Mouse (Mus musculus): Measurements from ENCODE around the gene Hoxb6. TPM values are rescaled to one million over a fixed set of nuclear protein-coding genes. Genes with fewer than 3 reads are reported as not detected.

The Hoxb6 gene
- polyA plus RNA-seq, 1 experiment from 2014 or later = 0.90 TPM

DNA sequence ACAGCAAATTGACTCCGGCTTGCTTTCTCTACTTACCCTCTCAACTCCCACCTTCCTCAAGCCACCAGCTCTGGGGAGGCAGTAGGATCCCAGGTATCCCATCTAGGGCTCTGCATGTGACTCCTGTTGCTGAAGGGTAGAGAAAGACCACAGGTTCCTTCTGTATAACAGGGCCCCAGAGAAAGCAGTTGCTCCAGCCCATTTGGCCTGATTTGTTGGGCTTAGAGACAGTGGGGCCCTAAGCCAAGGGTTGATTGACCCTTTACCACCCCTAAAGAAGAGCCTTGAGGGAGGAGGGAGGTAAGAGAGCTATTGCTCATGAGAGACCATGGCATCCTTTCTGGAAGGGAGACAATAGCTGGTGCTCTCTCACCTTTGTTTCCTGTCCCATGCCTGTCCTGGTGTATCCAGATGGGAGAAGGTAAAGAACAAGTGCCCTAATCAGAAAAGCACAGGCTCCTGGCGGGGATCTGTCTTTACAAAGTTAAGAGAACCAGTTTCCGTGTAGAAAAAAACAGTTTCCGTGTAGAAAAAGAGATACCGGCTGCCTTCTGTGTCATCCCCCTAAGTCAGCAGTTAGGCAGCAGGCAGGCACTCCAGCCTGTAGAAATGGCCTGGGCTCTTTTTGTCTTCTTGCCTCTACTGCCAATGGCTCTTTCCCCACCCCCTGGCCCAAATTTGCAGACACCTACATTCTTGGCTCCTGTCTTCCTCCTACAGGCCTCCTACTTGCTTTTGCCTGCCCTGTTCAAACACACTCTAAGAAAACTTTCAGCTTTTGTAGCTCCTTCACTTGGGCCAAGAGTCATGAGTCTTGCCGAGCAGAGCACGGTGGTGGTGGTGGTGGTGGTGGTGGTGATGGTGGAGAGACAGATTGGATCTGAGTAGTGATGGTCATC, 46.9 kb downstream of the Hoxb6 start:
- H3K27me3 ChIP-seq (ENCODE audit: control insufficient read depth, insufficient read depth, low read length) = peaks cover 96% of the 10 kb centered on the region
- no peak overlapping the region for H3K27ac ChIP-seq (ENCODE audit: low read depth, low read length)
- ATAC-seq (replicated peaks; ENCODE audit: insufficient number of reproducible peaks, low FRiP score, low TSS enrichment) = no peak
- H3K4me1 ChIP-seq (ENCODE audit: control insufficient read depth, insufficient read depth, low read length) = peaks cover 5% of the 10 kb centered on the region; the same call in 1 of the 2 replicates
- 29% methylated on average over 7 of the region's 7 CpGs for WGBS (ENCODE audit: insufficient replicate concordance)
- H3K4me2 ChIP-seq = no peak overlapping the region; the same call in 1 of the 2 replicates
- H3K4me3 ChIP-seq (ENCODE audit: low read depth, low read length) = no peak overlapping the region
- H3K9ac ChIP-seq (ENCODE audit: low read depth, low read length) = no peak overlapping the region
- no peaks in the 10 kb centered on the region for H3K36me3 ChIP-seq (ENCODE audit: control insufficient read depth, insufficient read depth, low read length)
- no peaks in the 10 kb centered on the region for H3K9me3 ChIP-seq (replicated peaks; ENCODE audit: control insufficient read depth, low read length)

DNA sequence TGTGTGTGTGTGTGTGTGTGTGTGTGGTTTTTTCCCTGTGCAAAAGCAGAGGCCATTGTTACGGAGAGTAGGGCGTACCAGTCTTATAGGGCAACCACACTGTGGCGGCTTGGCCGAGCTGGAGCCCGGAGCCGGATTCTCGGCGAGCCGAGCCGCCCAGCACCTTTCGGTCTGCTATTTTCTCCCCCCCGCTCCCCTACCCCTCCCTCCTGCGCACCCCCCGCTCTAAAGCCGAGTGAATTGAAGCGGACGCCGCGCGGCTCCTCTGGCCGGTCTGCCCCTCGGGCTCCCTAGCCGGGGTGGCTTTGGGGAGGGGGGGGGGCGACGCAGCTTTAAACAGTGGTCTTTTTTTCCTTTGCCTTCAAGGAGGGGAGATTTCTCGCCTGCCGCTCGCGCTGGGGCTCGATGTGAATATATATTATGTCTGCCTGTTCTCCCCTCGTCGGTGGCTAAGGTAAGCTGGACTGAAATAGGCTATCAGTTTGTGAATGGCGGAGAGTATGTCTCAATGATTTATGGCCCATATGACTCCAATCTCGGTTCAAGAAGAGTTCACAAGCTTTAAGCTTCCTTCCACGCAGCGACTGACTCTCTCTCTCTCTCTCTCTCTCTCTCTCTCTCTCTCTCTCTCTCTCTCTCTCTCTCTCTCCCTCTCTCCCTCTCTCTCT, 48.6 kb downstream of the Hoxb6 start:
- peak overlapping the region; percentile 45 for H3K4me3 ChIP-seq (ENCODE audit: low read depth, low read length)
- H3K4me1 ChIP-seq (ENCODE audit: control insufficient read depth, insufficient read depth, low read length) = peaks cover 8% of the 10 kb centered on the region
- H3K4me2 ChIP-seq = peak overlapping the region; percentile 63
- peak overlapping the region; percentile 69 for H3K9ac ChIP-seq (ENCODE audit: low read depth, low read length)
- no peaks in the 10 kb centered on the region for H3K9me3 ChIP-seq (replicated peaks; ENCODE audit: control insufficient read depth, low read length)
- peak overlapping the region; percentile 79 for H3K27ac ChIP-seq (ENCODE audit: low read depth, low read length)
- H3K27me3 ChIP-seq (ENCODE audit: control insufficient read depth, insufficient read depth, low read length) = peaks cover 96% of the 10 kb centered on the region
- ATAC-seq (replicated peaks; ENCODE audit: insufficient number of reproducible peaks, low FRiP score, low TSS enrichment) = 0 out of 2 replicates have a peak, but pooled peaks have one; percentile 19
- H3K36me3 ChIP-seq (ENCODE audit: control insufficient read depth, insufficient read depth, low read length) = no peaks in the 10 kb centered on the region
- under 1% methylated on average over 31 of the region's 36 CpGs for WGBS (ENCODE audit: insufficient replicate concordance)

DNA sequence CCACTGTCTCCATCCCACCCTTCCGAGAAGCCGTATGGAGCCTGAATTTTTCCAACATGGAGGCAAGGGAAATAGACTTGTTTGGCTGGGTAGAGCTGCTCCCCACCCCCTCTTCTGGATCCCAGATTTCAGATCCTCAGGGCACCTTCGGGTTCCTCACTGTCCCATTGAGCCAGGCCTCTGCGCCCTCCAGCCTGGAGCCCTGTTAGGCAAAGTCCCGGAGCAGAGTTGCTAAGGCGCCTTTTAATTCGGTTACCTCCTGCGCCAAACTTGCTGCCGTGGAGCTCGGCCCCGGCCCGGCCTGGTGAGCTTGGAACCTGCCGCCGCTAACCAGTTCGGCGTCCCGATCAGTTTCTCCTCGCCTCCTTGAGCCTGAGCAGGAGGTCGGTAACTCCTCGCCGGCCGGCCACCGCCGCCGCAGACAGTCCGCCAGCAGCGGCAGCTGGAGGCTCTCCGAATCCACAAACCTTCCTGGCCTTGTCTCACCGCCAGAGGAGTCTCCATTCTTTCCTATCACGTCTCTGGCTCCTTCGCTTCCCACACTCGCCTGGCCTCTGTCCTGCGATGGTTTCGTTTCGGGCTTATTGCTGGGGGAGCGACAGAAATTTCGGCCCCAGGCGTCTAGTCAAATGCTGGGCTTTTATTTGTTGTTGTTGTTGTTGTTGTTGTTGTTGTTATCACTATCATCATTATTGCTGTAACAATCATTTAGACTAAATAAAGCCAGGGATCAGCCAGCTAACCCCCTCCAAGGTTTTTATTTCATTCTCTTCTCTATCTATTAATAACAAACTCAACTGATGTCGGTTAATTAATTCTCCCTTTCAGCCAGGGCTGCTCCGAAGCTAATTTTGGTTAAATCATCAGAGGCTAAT, 49.7 kb downstream of the Hoxb6 start:
- peak overlapping the region; percentile 63 for H3K4me2 ChIP-seq
- H3K9ac ChIP-seq (ENCODE audit: low read depth, low read length) = peak overlapping the region; percentile 72
- H3K36me3 ChIP-seq (ENCODE audit: control insufficient read depth, insufficient read depth, low read length) = no peaks in the 10 kb centered on the region
- no peaks in the 10 kb centered on the region for H3K9me3 ChIP-seq (replicated peaks; ENCODE audit: control insufficient read depth, low read length)
- H3K4me1 ChIP-seq (ENCODE audit: control insufficient read depth, insufficient read depth, low read length) = peaks cover 11% of the 10 kb centered on the region
- peak overlapping the region; percentile 45 for H3K4me3 ChIP-seq (ENCODE audit: low read depth, low read length)
- no peak for ATAC-seq (replicated peaks; ENCODE audit: insufficient number of reproducible peaks, low FRiP score, low TSS enrichment)
- H3K27ac ChIP-seq (ENCODE audit: low read depth, low read length) = peak overlapping the region; percentile 70
- peaks cover 96% of the 10 kb centered on the region for H3K27me3 ChIP-seq (ENCODE audit: control insufficient read depth, insufficient read depth, low read length)
- under 1% methylated on average over 40 of the region's 40 CpGs for WGBS (ENCODE audit: insufficient replicate concordance)

DNA sequence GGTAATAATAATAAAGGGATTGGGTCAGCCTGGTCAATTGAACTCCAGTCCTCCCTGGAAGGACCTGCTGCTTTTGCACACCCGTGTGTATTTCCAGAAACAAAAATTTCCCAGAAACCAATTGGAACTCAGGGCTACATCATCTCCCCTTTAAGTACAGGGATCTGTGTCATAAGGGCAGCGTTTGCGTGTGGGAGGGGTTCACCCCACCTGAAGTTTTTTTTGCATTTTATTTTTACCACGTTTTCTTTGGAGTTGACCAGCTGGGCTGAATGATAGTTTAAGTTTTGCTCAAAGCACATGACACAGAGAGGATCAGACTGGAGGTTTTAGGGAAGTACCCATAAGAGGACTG, 50.3 kb downstream of the Hoxb6 start:
- no peaks in the 10 kb centered on the region for H3K36me3 ChIP-seq (ENCODE audit: control insufficient read depth, insufficient read depth, low read length)
- peaks cover 11% of the 10 kb centered on the region for H3K4me1 ChIP-seq (ENCODE audit: control insufficient read depth, insufficient read depth, low read length)
- ATAC-seq (replicated peaks; ENCODE audit: insufficient number of reproducible peaks, low FRiP score, low TSS enrichment) = no peak
- H3K27me3 ChIP-seq (ENCODE audit: control insufficient read depth, insufficient read depth, low read length) = peaks cover 94% of the 10 kb centered on the region
- no peak overlapping the region for H3K9ac ChIP-seq (ENCODE audit: low read depth, low read length)
- H3K27ac ChIP-seq (ENCODE audit: low read depth, low read length) = peak overlapping the region; percentile 70; the same call in 1 of the 2 replicates
- H3K4me3 ChIP-seq (ENCODE audit: low read depth, low read length) = no peak overlapping the region
- WGBS (ENCODE audit: insufficient replicate concordance) = 9% methylated on average over 4 of the region's 4 CpGs
- H3K4me2 ChIP-seq = peak overlapping the region; percentile 63; the same call in 1 of the 2 replicates
- no peaks in the 10 kb centered on the region for H3K9me3 ChIP-seq (replicated peaks; ENCODE audit: control insufficient read depth, low read length)

DNA sequence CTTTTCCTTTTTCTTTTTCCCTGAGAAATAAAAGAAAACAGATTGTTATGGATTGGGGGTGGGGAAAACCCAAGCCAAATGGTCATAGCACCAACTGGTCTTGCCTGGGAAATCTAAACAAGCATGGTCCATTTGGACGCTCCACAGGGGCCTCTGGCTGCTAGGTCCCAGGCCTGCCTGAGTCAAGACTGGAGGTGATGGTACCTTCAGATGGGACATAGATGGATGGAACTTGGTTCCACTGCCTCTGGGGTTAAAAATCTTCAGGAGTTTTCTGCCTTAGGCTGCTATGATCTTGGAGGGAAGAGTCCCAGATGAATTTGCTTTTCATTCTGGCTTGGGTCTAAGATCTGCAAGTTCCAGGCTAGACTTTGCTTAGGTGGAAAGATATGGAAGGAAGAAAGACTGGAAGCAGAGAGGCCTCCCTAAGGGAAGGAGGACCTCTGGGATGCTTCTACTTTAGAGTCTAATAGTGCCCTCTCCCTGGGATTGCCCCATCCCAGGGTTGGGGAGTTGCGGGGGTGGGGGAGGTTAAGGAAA, 51.0 kb downstream of the Hoxb6 start:
- WGBS (ENCODE audit: insufficient replicate concordance) = 40% methylated on average over 2 of the region's 2 CpGs
- Histone ChIP-seq H3K4me1 (ENCODE audit: control insufficient read depth, insufficient read depth, low read length) (peaks cover 11% of the 10 kb centered on the region), H3K27ac (ENCODE audit: low read depth, low read length) (no peak overlapping the region), H3K36me3 (ENCODE audit: control insufficient read depth, insufficient read depth, low read length) (no peaks in the 10 kb centered on the region), H3K9ac (ENCODE audit: low read depth, low read length) (no peak overlapping the region), H3K27me3 (ENCODE audit: control insufficient read depth, insufficient read depth, low read length) (peaks cover 92% of the 10 kb centered on the region), H3K4me2 (no peak overlapping the region; the same call in 1 of the 2 replicates), H3K4me3 (ENCODE audit: low read depth, low read length) (no peak overlapping the region), H3K9me3 (replicated peaks; ENCODE audit: control insufficient read depth, low read length) (no peaks in the 10 kb centered on the region)
- no peak for ATAC-seq (replicated peaks; ENCODE audit: insufficient number of reproducible peaks, low FRiP score, low TSS enrichment)

DNA sequence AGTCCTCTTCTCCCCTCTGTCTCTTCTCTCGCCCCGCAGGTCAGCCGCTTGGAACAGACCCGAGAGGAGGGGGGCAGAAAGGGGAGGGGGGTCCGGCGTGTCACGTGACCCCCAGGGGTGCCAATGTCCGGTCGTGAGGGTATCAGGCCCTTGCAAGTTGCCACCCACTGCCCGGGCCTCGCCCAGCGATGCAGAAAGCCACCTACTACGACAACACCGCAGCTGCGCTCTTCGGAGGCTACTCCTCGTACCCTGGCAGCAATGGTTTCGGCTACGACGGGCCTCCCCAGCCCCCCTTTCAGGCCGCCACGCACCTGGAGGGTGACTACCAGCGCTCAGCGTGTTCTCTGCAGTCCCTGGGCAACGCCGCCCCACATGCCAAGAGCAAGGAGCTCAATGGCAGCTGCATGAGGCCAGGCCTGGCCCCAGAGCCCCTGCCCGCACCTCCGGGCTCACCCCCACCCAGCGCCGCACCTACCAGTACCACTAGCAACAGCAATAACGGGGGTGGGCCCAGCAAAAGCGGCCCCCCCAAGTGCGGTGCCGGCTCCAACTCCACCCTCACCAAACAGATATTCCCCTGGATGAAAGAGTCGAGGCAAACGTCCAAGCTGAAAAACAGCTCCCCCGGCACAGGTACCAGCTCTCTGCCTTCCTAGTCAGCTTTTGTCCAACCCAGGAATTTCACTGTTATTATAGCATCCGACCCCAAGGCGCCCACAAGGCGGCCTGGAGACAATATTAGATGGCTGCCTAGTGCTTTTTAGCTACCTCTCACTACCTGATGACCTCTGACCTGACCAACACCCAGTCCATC, 52.0 kb downstream of the Hoxb6 start:
- peak overlapping the region; percentile 52; the same call in 1 of the 2 replicates for H3K9ac ChIP-seq (ENCODE audit: low read depth, low read length)
- peaks cover 11% of the 10 kb centered on the region for H3K4me1 ChIP-seq (ENCODE audit: control insufficient read depth, insufficient read depth, low read length)
- ATAC-seq (replicated peaks; ENCODE audit: insufficient number of reproducible peaks, low FRiP score, low TSS enrichment) = 0 out of 2 replicates have a peak, but pooled peaks have one; percentile 17
- no peaks in the 10 kb centered on the region for H3K36me3 ChIP-seq (ENCODE audit: control insufficient read depth, insufficient read depth, low read length)
- peak overlapping the region; percentile 76 for H3K4me2 ChIP-seq
- H3K4me3 ChIP-seq (ENCODE audit: low read depth, low read length) = no peak overlapping the region
- H3K27me3 ChIP-seq (ENCODE audit: control insufficient read depth, insufficient read depth, low read length) = peaks cover 92% of the 10 kb centered on the region
- WGBS (ENCODE audit: insufficient replicate concordance) = 10% methylated on average over 40 of the region's 40 CpGs
- peak overlapping the region; percentile 29; the same call in 1 of the 2 replicates for H3K27ac ChIP-seq (ENCODE audit: low read depth, low read length)
- H3K9me3 ChIP-seq (replicated peaks; ENCODE audit: control insufficient read depth, low read length) = no peaks in the 10 kb centered on the region

DNA sequence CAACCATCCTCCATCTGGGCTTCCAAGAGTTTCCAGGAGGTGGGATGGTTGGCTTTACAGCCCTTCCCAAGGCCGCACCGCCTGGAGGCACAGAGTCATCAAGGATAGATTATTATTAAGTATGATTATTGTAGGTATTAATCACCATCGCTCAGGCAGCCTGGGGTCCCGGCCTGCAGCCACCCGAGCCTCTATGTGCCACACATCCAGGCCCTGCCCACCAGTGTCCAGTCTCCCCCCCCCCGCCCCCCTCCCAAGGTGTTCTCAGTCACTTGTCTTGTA, 52.5 kb downstream of the Hoxb6 start:
- H3K9ac ChIP-seq (ENCODE audit: low read depth, low read length) = peak overlapping the region; percentile 22; the same call in 1 of the 2 replicates
- H3K4me2 ChIP-seq = peak overlapping the region; percentile 76
- no peaks in the 10 kb centered on the region for H3K9me3 ChIP-seq (replicated peaks; ENCODE audit: control insufficient read depth, low read length)
- no peaks in the 10 kb centered on the region for H3K36me3 ChIP-seq (ENCODE audit: control insufficient read depth, insufficient read depth, low read length)
- H3K4me3 ChIP-seq (ENCODE audit: low read depth, low read length) = 0 out of 2 replicates have a peak overlapping the region, but pooled peaks have one; percentile 2
- H3K27ac ChIP-seq (ENCODE audit: low read depth, low read length) = peak overlapping the region; percentile 29; the same call in 1 of the 2 replicates
- peaks cover 92% of the 10 kb centered on the region for H3K27me3 ChIP-seq (ENCODE audit: control insufficient read depth, insufficient read depth, low read length)
- WGBS (ENCODE audit: insufficient replicate concordance) = 24% methylated on average over 5 of the region's 6 CpGs
- peaks cover 11% of the 10 kb centered on the region for H3K4me1 ChIP-seq (ENCODE audit: control insufficient read depth, insufficient read depth, low read length)
- ATAC-seq (replicated peaks; ENCODE audit: insufficient number of reproducible peaks, low FRiP score, low TSS enrichment) = no peak
